Mouse (Mus musculus): Measurements from ENCODE around the gene Mrgprx2. TPM values are rescaled to one million over a fixed set of nuclear protein-coding genes. Genes with fewer than 3 reads are reported as not detected.

Gene Mrgprx2
- 0.35 and 0.79 TPM in 2 replicates for polyA plus RNA-seq (2015; fragmentation: Nextera tagmentation; extraction: Ambion mirVana)

DNA sequence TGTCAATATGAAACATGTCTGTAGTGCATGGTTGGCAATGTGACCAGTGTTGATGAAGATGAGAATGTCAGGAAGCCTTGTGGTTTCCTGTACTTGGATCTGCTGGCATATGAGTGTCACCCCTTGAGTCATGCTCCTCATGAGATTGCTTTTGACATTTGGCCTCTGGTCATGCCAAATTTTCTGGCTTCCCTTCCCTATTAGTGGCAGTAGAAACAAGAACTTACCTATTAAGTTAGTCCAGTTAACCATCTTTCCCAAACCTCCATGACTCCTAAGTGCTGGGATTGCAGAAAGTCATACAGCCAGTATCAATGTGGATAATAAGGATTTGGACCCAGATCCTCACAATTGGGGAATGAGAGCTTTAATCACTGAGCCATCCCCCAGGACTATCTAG is at the start of gene Mrgprx2:
Gene Mrgprx2, minus strand, starts transcription at position 101 of the 400 bp plus-strand sequence.

GRCm38 (mm10) chr7:48456242-48456641 is 42.9 kb downstream of the Mrgprx2 start, which contains the start of gene Mrgprb1:
TSS of gene Mrgprb1 (minus strand) at chr7:48456342.

Other genes with a start within 250 kb of the Mrgprx2 start
- gene Mrgprb8, start 110.8 kb downstream of the Mrgprx2 start, polyA plus RNA-seq (2015; fragmentation: Nextera tagmentation; extraction: Ambion mirVana), result 0.14 and 0.38 TPM in 2 replicates
- 4.5 and 9.9 TPM in 2 replicates for gene Mrgprb1, start 43.0 kb downstream of the Mrgprx2 start, polyA plus RNA-seq (2015; fragmentation: Nextera tagmentation; extraction: Ambion mirVana)
- gene Mrgprb2, start 58.8 kb upstream of the Mrgprx2 start, polyA plus RNA-seq (2015; fragmentation: Nextera tagmentation; extraction: Ambion mirVana), result 4.2 and 10.3 TPM in 2 replicates
- gene Mrgprb3, start 144.5 kb upstream of the Mrgprx2 start, polyA plus RNA-seq (2015; fragmentation: Nextera tagmentation; extraction: Ambion mirVana), result not detected in 2 replicates

Data from spleen, postnatal 0 days (tissue).